Mouse (Mus musculus) cortical plate, adult 2 months (tissue): ENCODE data around the gene St8sia1. TPM values are rescaled to one million over a fixed set of nuclear protein-coding genes. Genes with fewer than 3 reads are reported as not detected.
"Not testable (repeated sequence)": the region's sequence is repeated elsewhere in the genome, so short reads cannot be mapped to it uniquely, and the experiment has no call there.

ENCODE experiments used
- H3K27ac ChIP-seq: fragments of 200-500 bp; 2 replicates; pipeline ENCODE4 v1.5.1; 2012; ENCODE audit warnings: low read length, control low read depth, inconsistent platforms; ENCODE audit not compliant: insufficient read depth
- H3K4me1 ChIP-seq: fragments of 200-500 bp; 2 replicates; pipeline ENCODE4 v1.6.1; 2011; ENCODE audit warnings: low read length; ENCODE audit not compliant: control insufficient read depth, insufficient read depth
- H3K4me3 ChIP-seq: fragments of 200-500 bp; 2 replicates; pipeline ENCODE4 v1.5.1; 2011; ENCODE audit warnings: mild to moderate bottlenecking, low read length, control low read depth; ENCODE audit not compliant: insufficient read depth
- CTCF ChIP-seq: fragments of 200-500 bp; IDR thresholded peaks from 2 replicates; pipeline ENCODE4 v1.5.1; 2011; ENCODE audit warnings: mild to moderate bottlenecking, control low read depth, low read length; ENCODE audit not compliant: insufficient read depth; ENCODE audit errors: extremely low read depth
- POLR2A ChIP-seq: fragments of 200-500 bp; IDR thresholded peaks from 2 replicates; pipeline ENCODE4 v1.6.1; 2011; ENCODE audit warnings: mild to moderate bottlenecking, low read length, control low read depth; ENCODE audit not compliant: insufficient read depth; ENCODE audit errors: extremely low read depth
- polyA plus RNA-seq: library from polyadenylated mRNA; depleted of rRNA; stranded (reverse); fragments of >200 nt; gene quantifications from 2 replicates; pipeline ENCODE4 v1.2.3, GENCODE M21; 2012; rRNA removed

St8sia1 gene
- 9.0 and 10.3 TPM in 2 replicates for polyA plus RNA-seq

DNA sequence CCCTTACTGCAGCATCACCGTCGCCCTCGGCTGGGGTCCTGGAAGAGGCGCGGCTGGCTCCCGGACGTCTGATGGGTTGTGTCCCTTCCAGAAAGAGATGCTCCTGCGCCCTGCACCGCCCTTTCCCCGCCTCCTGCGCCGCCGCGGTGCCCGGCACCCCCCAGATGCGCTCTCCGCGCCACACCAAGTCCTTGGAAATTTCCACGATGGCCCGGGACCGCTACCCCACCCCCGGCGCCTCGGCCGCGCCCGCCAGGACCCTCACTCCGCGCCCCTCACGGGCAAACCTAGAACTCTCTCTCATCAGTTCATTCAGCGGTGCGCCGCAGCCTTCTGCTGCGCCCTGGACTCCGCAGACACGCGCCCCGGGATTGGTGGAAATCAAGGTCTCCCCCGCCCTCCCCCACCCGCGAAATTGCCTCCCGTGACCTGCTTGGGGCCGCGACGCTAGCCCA is at the start of gene St8sia1:
Gene St8sia1 (minus strand): TSS at position 377 of the 455 bp plus-strand sequence.
- Histone ChIP-seq H3K27ac (peak within 1 kb of the TSS; percentile 18), H3K4me3 (peak within 1 kb of the TSS; percentile 63), H3K4me1 (no peaks in the 10 kb centered on the region)
- TF ChIP-seq POLR2A, result no peak
- no peak for TF ChIP-seq CTCF

DNA sequence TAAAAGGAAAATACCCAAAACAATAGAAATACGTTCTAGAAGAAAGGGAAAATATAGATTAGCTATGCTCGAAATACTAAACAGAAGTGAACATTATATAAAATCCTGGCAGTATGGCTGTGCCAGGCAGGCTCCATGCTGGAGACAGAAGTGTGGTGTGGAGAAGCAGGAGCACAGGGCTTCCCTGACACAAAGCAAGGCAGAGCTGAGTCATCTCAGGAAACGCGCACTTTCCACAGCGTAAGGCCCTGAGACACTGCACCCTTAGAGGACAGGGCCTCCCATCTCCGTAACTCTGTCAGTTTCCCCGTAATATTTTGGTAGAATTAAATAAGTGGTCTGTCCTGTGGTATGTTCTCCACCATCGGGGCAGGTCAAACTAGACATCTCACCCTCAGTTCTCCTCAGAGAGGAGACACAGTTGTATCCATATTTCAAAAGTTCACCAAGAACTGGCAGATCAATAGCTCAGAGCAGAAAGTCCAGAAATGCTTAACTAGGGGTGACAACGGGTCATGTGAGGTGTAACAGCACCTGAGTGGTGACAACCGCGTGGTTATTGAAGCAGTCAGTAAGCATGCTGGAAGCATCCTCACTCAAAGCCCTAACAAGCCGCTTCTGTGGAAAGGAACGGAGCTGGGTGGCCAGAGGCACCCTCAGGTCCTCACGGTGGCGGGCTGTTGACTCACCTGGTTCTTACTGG is 48.4 kb upstream of the St8sia1 start:
- Histone ChIP-seq H3K4me1 (no peaks in the 10 kb centered on the region), H3K4me3 (no peak overlapping the region), H3K27ac (no peak overlapping the region)
- TF ChIP-seq POLR2A, result no peak
- TF ChIP-seq CTCF, result no peak

- TF ChIP-seq CTCF (no peak), POLR2A (no peak)
- Histone ChIP-seq H3K27ac (no peak overlapping the region), H3K4me3 (no peak overlapping the region), H3K4me1 (no peaks in the 10 kb centered on the region)
These were observed 44.6 kb upstream of the St8sia1 start for GRCm38 (mm10) chr6:143008865-143009264.

DNA sequence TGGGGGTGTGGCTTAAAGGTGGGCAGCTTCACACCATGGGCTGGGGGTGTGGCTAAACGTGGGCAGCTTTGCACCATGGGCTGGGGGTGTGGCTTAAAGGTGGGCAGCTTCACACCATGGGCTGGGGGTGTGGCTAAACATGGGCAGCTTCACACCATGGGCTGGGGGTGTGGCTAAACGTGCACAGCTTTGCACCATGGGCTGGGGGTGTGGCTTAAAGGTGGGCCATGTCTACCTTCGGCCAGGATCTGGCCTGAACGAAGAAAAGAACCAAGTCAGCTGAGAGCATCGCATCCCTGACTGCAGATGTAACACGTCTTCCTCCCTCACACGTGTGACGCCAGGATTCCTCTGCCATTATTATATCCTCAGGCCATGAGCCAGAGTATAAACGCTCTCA is 41.0 kb upstream of the St8sia1 start:
- H3K4me3 ChIP-seq, H3K27ac ChIP-seq, H3K4me1 ChIP-seq: not testable (repeated sequence)

- no peaks in the 10 kb centered on the region for H3K4me1 ChIP-seq
- no peak for TF ChIP-seq CTCF
- TF ChIP-seq POLR2A, result no peak
These were observed 40.5 kb upstream of the St8sia1 start for GRCm38 (mm10) chr6:143004801-143005200.

DNA sequence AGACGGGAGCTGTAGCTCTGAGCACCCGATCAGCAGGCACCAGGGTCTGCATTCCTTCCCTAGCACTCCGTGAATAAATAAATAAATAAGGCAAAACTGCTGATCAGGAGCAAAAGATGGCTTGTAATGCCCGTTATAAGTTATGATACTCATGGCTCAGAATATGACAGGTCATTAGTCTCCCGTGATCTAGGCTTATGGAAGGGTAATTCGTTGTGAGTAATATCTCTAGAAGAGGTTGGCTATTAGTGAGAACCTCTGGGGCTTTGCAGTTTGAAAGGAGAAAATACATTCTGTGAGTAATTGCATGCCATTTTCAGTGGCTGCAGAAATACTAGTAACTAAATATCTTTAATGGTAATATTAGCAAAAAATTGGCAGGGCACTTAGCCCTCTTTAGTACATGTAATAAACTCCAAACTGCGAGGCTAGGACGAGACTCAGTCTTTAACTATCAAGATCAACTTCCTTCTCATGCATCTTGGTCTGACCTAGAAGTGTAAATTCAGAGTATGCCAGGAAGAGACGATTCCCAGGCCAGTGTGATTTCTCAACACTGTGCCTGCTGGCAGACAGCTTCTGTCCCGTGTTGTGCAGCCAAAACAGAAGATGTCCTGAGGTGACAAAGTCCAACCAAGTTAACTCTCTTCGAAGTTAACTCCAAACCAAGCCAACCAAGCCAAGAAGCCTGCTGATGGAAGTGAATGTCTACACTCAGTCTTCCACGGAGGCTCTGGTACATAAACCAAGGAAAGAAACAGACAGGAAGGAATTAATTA is 34.2 kb upstream of the St8sia1 start:
- Histone ChIP-seq H3K4me3 (no peak overlapping the region), H3K27ac (no peak overlapping the region), H3K4me1 (no peaks in the 10 kb centered on the region)
- TF ChIP-seq POLR2A (no peak), CTCF (no peak)

More at GRCm38 (mm10) chr6:143004801-143005200, 40.5 kb upstream of the St8sia1 start:
- Histone ChIP-seq H3K4me3 (no peak overlapping the region), H3K27ac (no peak overlapping the region)

DNA sequence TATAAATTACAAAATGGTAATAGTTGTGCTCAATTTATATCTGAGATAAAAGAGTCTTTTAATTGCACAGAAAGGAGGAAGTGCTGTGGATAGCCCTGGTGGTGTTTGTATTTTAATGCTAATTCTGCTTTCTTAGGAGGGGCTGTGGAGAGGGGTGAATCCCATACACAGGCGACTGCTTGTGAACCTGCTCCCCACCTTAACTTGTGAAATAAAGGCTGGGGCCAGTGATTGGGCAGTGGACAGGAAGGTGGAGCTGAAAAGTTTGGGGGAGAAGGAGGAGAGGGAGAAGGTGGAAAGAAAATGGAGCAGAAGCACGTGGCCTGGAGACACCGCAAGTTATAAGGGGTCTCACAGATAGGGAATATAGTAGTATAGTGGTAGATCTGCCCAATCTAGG is 32.6 kb upstream of the St8sia1 start:
- no peaks in the 10 kb centered on the region for H3K4me1 ChIP-seq
- no peak overlapping the region for H3K27ac ChIP-seq
- no peak overlapping the region for H3K4me3 ChIP-seq
- no peak for TF ChIP-seq POLR2A
- TF ChIP-seq CTCF, result no peak

- no peak overlapping the region for H3K4me3 ChIP-seq
- no peak for TF ChIP-seq CTCF
- TF ChIP-seq POLR2A, result no peak
- H3K4me1 ChIP-seq, result no peaks in the 10 kb centered on the region
- no peak overlapping the region for H3K27ac ChIP-seq
These were observed 31.3 kb upstream of the St8sia1 start for GRCm38 (mm10) chr6:142995567-142995966.

DNA sequence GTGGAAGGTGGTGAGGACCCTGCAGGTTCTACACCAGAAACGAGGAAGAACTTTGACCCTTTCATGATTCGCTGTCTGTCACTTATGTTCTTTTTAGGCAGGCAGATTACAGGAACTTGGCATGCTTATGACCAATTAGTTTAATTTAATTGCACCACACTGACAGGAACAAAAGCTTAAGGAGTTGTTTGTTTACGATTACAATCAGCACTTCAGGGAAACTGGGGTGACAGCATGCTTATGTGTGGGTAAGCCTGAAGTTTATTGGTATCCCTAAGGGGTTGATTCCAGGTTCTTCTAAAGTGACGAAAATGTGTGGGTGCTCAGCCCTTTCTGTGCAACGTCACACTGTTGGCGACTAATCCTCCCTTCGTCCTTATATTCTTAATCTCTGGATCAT is 30.6 kb upstream of the St8sia1 start:
- no peak overlapping the region for H3K4me3 ChIP-seq
- no peaks in the 10 kb centered on the region for H3K4me1 ChIP-seq
- H3K27ac ChIP-seq, result no peak overlapping the region
- TF ChIP-seq CTCF (no peak), POLR2A (no peak)
